ENCODE assay signal across 26 mouse cellular contexts in genomic region chr3:117630332-117630731, GRCm38 (mm10). TPM values are rescaled to one million over a fixed set of nuclear protein-coding genes. Genes with fewer than 3 reads are reported as not detected.
A peak's percentile ranks its signal among the peaks of the same experiment; 100 is the strongest.
DNase-seq lines count a peak whose midpoint lies in the region; ATAC-seq and TF ChIP-seq lines count a peak whose summit lies in the region.
"Had no signal": no experiment of that assay in that cellular context is flagged by ENCODE, and none has a peak within 500 bp of the region (broad histone marks: within the 10 kb centered on the region; RNA-seq: fewer than 3 reads in every experiment).

No protein-coding gene starts in this region.

- no peak overlapping the region for H3K27ac ChIP-seq in kidney, postnatal 0 days
- H3K27ac ChIP-seq in olfactory bulb, adult 2 months (ENCODE audit: insufficient read depth, low read depth, low read length) = peak overlapping the region; percentile 19
- no peak overlapping the region for H3K27ac ChIP-seq in intestine, postnatal 0 days (ENCODE audit: low read depth, low read length)
- H3K27ac ChIP-seq: embryonic facial prominence, embryonic 15.5 days; heart, embryonic 13.5 days; hindbrain, postnatal 0 days; left cerebral cortex, adult 2 months; limb, embryonic 10.5 days had no signal

- no peak for ATAC-seq in kidney, postnatal 0 days (replicated peaks; ENCODE audit: low FRiP score, low read depth)
- no peak for ATAC-seq in intestine, postnatal 0 days
- ATAC-seq: forebrain, embryonic 14.5 days; hindbrain, postnatal 0 days; intestine, embryonic 16.5 days had no signal

- H3K36me3 ChIP-seq in kidney, postnatal 0 days (ENCODE audit: insufficient read depth, low read length) = no peaks in the 10 kb centered on the region
- no peaks in the 10 kb centered on the region for H3K36me3 ChIP-seq in intestine, postnatal 0 days (ENCODE audit: control insufficient read depth, insufficient read depth)
- H3K36me3 ChIP-seq: embryonic facial prominence, embryonic 15.5 days; heart, embryonic 13.5 days; limb, embryonic 10.5 days had no signal

- 26% methylated on average over 2 of the region's 2 CpGs for WGBS in kidney, postnatal 0 days
- WGBS in olfactory bulb, adult 2 months = 72% methylated on average over 2 of the region's 2 CpGs
- WGBS in intestine, postnatal 0 days = 43% methylated on average over 2 of the region's 2 CpGs

- no peaks in the 10 kb centered on the region for H3K4me1 ChIP-seq in kidney, postnatal 0 days (replicated peaks; ENCODE audit: insufficient read depth, low read length)
- peaks cover 3% of the 10 kb centered on the region for H3K4me1 ChIP-seq in olfactory bulb, adult 2 months (ENCODE audit: control insufficient read depth, insufficient read depth, low read length)
- H3K4me1 ChIP-seq in intestine, postnatal 0 days (replicated peaks; ENCODE audit: control insufficient read depth, insufficient read depth, low read length) = no peaks in the 10 kb centered on the region
- H3K4me1 ChIP-seq: embryonic facial prominence, embryonic 15.5 days; limb, embryonic 10.5 days had no signal

- H3K9me3 ChIP-seq in kidney, postnatal 0 days (replicated peaks; ENCODE audit: low read length) = no peaks in the 10 kb centered on the region
- no peaks in the 10 kb centered on the region for H3K9me3 ChIP-seq in intestine, postnatal 0 days (ENCODE audit: control insufficient read depth)
- H3K9me3 ChIP-seq: embryonic facial prominence, embryonic 15.5 days; heart, embryonic 13.5 days; limb, embryonic 10.5 days had no signal

- H3K4me2 ChIP-seq in kidney, postnatal 0 days (ENCODE audit: low read length) = no peak overlapping the region
- H3K4me2 ChIP-seq in intestine, postnatal 0 days (replicated peaks; ENCODE audit: low read depth) = no peak overlapping the region
- H3K4me2 ChIP-seq: embryonic facial prominence, embryonic 15.5 days; heart, embryonic 13.5 days; midbrain, embryonic 11.5 days had no signal

- no peak for TF ChIP-seq POLR2A in olfactory bulb, adult 2 months (IDR thresholded peaks at IDR 0.05; ENCODE audit: insufficient read depth, low read depth, low read length)

- H3K4me3 ChIP-seq in kidney, postnatal 0 days (replicated peaks; ENCODE audit: low read depth, low read length) = no peak overlapping the region
- H3K4me3 ChIP-seq in olfactory bulb, adult 2 months (ENCODE audit: insufficient read depth, low read depth, low read length) = no peak overlapping the region
- H3K4me3 ChIP-seq in intestine, postnatal 0 days (ENCODE audit: low read depth, low read length) = no peak overlapping the region
- H3K4me3 ChIP-seq: embryonic facial prominence, embryonic 15.5 days; heart, embryonic 13.5 days; left cerebral cortex, adult 2 months; limb, embryonic 10.5 days had no signal

- H3K9ac ChIP-seq in kidney, postnatal 0 days (ENCODE audit: low read depth, low read length) = no peak overlapping the region
- H3K9ac ChIP-seq in intestine, postnatal 0 days (ENCODE audit: low read depth, low read length) = no peak overlapping the region
- H3K9ac ChIP-seq: embryonic facial prominence, embryonic 15.5 days; heart, embryonic 13.5 days had no signal

- no peak for TF ChIP-seq CTCF in kidney, postnatal 0 days (IDR thresholded peaks at IDR 0.05; ENCODE audit: low read depth)
- no peak for TF ChIP-seq CTCF in olfactory bulb, adult 2 months (IDR thresholded peaks at IDR 0.05; ENCODE audit: insufficient read depth, low read depth, low read length)
- no peak for TF ChIP-seq CTCF in intestine, postnatal 0 days (IDR thresholded peaks at IDR 0.05; ENCODE audit: low read depth)

- no peaks in the 10 kb centered on the region for H3K27me3 ChIP-seq in kidney, postnatal 0 days (ENCODE audit: insufficient read depth, low read length)
- H3K27me3 ChIP-seq in intestine, postnatal 0 days (replicated peaks; ENCODE audit: control insufficient read depth, insufficient read depth, low read length) = no peaks in the 10 kb centered on the region
- H3K27me3 ChIP-seq: embryonic facial prominence, embryonic 15.5 days; heart, embryonic 13.5 days had no signal

- peak; percentile 12 for DNase-seq in kidney, postnatal 0 days (ENCODE audit: low spot score)
- DNase-seq in kidney, adult 8-10 months = no peak
- peak; percentile 14 for DNase-seq in retina, postnatal 1 day
- no peak for DNase-seq in retina, embryonic 14.5 days (ENCODE audit: low spot score)
- DNase-seq in embryo, embryonic 10.5 days (ENCODE audit: low spot score) = peak; percentile 32
- DNase-seq in cerebellum, adult 18-20 months = no peak
- DNase-seq: adrenal gland, adult 2 months; cerebellum, adult 8-10 months; cerebellum, postnatal 36 days; gastrocnemius, postnatal 14 days; heart, adult 18-20 months; kidney, postnatal 36 days; layer of hippocampus, adult 9-11 months; lung, postnatal 10 days; right cerebral cortex, postnatal 25 days had no signal

RNA-seq across cellular contexts. Expression of gene Plppr5, which starts 55.7 kb away (rescaled TPM):
- polyA plus RNA-seq in kidney, postnatal 0 days (2015; fragmentation: Nextera tagmentation; extraction: Ambion mirVana) = 0.17 and 0.18 TPM in 2 replicates
- polyA plus RNA-seq in olfactory bulb, adult 2 months (2012; ENCODE audit: insufficient read depth, insufficient read length, low replicate concordance, missing spikeins) = not detected in 2 replicates
- polyA plus RNA-seq in intestine, postnatal 0 days (2015; fragmentation: Nextera tagmentation; extraction: Ambion mirVana) = 1.7 and 1.8 TPM in 2 replicates
- polyA plus RNA-seq: C2C12; limb, embryonic 10.5 days had no signal

Comparison
In these comparisons a context has a peak if more than half of its experiments do, and no peak if none do; other contexts are left out.
1. DNase-seq: peak in kidney, postnatal 0 days (single experiment), retina, postnatal 1 day (single experiment) and embryo, embryonic 10.5 days (single experiment); none in kidney, adult 8-10 months (0 of 2), retina, embryonic 14.5 days (single experiment) and cerebellum, adult 18-20 months (0 of 2).